Mouse (Mus musculus) liver, embryonic 14.5 days (tissue): ENCODE data around the gene Cd52. TPM values are rescaled to one million over a fixed set of nuclear protein-coding genes. Genes with fewer than 3 reads are reported as not detected.

Experiments used
- ATAC-seq: fragments of 200-750 bp; cut with Nextera tagmentation; 2 replicates; pipeline ENCODE4 v1.8.0; 2017; ENCODE audit warnings: moderate number of reproducible peaks, mild to moderate bottlenecking, moderate library complexity; ENCODE audit not compliant: insufficient read depth
- DNase-seq, 3 experiments: peaks; one replicate each; pipeline ENCODE4 v3.0.0-alpha.2; 2012 to 2013; ENCODE audit warnings: low read depth in 3 of 3, low spot score in 3 of 3
- H3K27ac ChIP-seq: fragments of 300-500 bp; sonication (generic); 2 replicates; pipeline ENCODE4 v1.5.1; 2014; ENCODE audit warnings: moderate library complexity, mild to moderate bottlenecking, control low read depth, inconsistent platforms
- H3K27me3 ChIP-seq: fragments of 300-500 bp; sonication (generic); 2 replicates; pipeline ENCODE4 v1.6.1; 2014; ENCODE audit warnings: mild to moderate bottlenecking, low read length, moderate library complexity; ENCODE audit not compliant: control insufficient read depth, insufficient read depth
- H3K36me3 ChIP-seq: fragments of 300-500 bp; sonication (generic); replicated peaks from 2 replicates; pipeline ENCODE4 v1.6.1; 2014; ENCODE audit warnings: low read depth; ENCODE audit not compliant: control insufficient read depth, insufficient read depth
- H3K4me1 ChIP-seq, 2 experiments: fragments of 200-500 bp in 1 of 2; fragments of 300-500 bp in 1 of 2; sonication (generic) in 1 of 2; replicated peaks; 2 replicates each; pipeline ENCODE4 v1.6.1; 2012 to 2014; ENCODE audit warnings: antibody characterized with exemption in 1 of 2, inconsistent platforms in 1 of 2, low read length in 1 of 2; ENCODE audit not compliant: control insufficient read depth in 2 of 2, insufficient read depth in 2 of 2
- H3K4me2 ChIP-seq: fragments of 300-500 bp; sonication (generic); 2 replicates; pipeline ENCODE4 v1.6.1; 2014; ENCODE audit warnings: low read depth, mild to moderate bottlenecking, control low read depth, moderate library complexity
- H3K4me3 ChIP-seq, 2 experiments: fragments of 200-500 bp in 1 of 2; fragments of 300-500 bp in 1 of 2; sonication (generic) in 1 of 2; 2 replicates each; pipeline ENCODE4 v1.5.1; 2012 to 2014; ENCODE audit warnings: low read depth in 2 of 2, low read length in 2 of 2, mild to moderate bottlenecking in 2 of 2, control low read depth in 1 of 2, inconsistent platforms in 1 of 2, moderate library complexity in 1 of 2; ENCODE audit not compliant: insufficient read depth in 1 of 2
- H3K9ac ChIP-seq: fragments of 300-500 bp; sonication (generic); replicated peaks from 2 replicates; pipeline ENCODE4 v1.6.1; 2014; ENCODE audit warnings: mild to moderate bottlenecking, control low read depth, moderate library complexity
- H3K9me3 ChIP-seq: fragments of 300-500 bp; sonication (generic); 2 replicates; pipeline ENCODE4 v1.6.1; 2016; ENCODE audit warnings: low read length, mixed read lengths; ENCODE audit not compliant: control insufficient read depth
- CTCF ChIP-seq: IDR thresholded peaks from 2 replicates; pipeline ENCODE4 v1.5.1; 2016; ENCODE audit warnings: antibody characterized with exemption, low read depth, control low read depth
- EP300 ChIP-seq: IDR thresholded peaks from 2 replicates; pipeline ENCODE4 v1.6.1; 2016; ENCODE audit warnings: antibody characterized with exemption, low read depth
- WGBS: fragments of 180-500 bp; shearing (Covaris S2); extraction: QIAGEN DNeasy Blood & Tissue Kit; methylation state at CpG from one replicate; pipeline ENCODE4 v1.1.7; 2014; ENCODE audit not compliant: insufficient replicate concordance; 5-methylcytosine and 5-hydroxymethylcytosine counted together
- polyA plus RNA-seq, 2 experiments: library from polyadenylated mRNA; depleted of rRNA in 1 of 2; stranded (reverse) in 1 of 2; unstranded in 1 of 2; fragments of >200 nt; fragmentation: Nextera tagmentation in 1 of 2; extraction: Ambion mirVana in 1 of 2; gene quantifications; 2 replicates each; pipeline versions ENCODE4 v1.2.1 to v1.2.3; 2012 to 2014

The Cd52 gene
- polyA plus RNA-seq, 2 experiments, result 17.1 to 36.7 TPM

DNA sequence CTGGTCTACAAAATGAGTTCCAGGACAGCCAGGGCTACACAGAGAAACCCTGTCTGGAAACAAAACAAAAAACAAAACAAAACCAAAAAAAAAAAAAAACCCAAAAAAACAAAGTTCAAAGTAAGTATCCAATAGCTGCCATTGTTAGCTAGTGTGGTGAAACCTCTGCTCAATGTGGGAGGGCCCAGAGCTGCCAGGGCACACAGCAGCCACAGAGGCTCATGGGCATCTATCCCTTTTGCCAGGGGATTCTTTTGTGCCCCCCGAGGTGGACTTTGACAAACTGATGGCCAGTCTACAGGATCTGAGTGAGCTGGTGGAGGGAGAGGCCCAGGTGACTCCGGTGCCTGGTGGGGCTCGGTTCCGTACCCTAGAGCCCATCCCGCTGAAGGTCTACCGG, 28.3 kb upstream of the Cd52 start:
- no peak overlapping the region for H3K9ac ChIP-seq
- DNase-seq, result no peak
- no peak for TF ChIP-seq EP300
- TF ChIP-seq CTCF, result no peak
- H3K4me2 ChIP-seq, result no peak overlapping the region
- H3K27me3 ChIP-seq, result no peaks in the 10 kb centered on the region
- H3K36me3 ChIP-seq, result no peaks in the 10 kb centered on the region
- peaks cover 0 to 17% of the 10 kb centered on the region in 2 experiments; a peak in 2 of 4 replicates for H3K4me1 ChIP-seq
- no peak overlapping the region for H3K4me3 ChIP-seq
- no peak for ATAC-seq
- no peak overlapping the region for H3K27ac ChIP-seq
- 83% methylated on average over 6 of the region's 6 CpGs for WGBS
- H3K9me3 ChIP-seq, result no peaks in the 10 kb centered on the region

DNA sequence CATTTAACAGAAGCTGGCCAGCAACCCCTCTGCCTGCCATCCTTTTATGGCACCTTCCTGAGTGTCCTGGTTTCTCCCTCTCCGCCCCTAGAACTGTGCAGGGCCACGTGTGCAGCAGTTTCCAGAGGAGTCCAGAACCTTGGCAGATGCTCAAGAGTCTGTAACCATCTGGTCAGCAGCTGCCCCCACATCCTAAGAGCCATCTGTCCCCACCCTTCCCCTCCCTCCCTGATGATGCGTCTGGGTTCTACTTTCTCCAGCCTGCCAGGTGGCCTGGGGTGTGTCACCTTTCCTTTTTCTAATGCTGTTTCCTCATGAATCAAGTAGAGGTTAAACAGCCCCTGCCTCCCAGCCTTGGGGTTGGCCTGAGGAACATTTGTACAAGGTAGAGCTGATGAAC, 27.4 kb upstream of the Cd52 start:
- H3K9ac ChIP-seq, result no peak overlapping the region
- H3K9me3 ChIP-seq, result no peaks in the 10 kb centered on the region
- DNase-seq (no peak), ATAC-seq (no peak)
- H3K27me3 ChIP-seq, result no peaks in the 10 kb centered on the region
- 48% methylated on average over 3 of the region's 3 CpGs for whole genome bisulfite sequencing
- peaks cover 0 to 15% of the 10 kb centered on the region in 2 experiments; a peak in 2 of 4 replicates for H3K4me1 ChIP-seq
- H3K36me3 ChIP-seq, result no peaks in the 10 kb centered on the region
- H3K4me2 ChIP-seq, result no peak overlapping the region
- H3K4me3 ChIP-seq, result no peak overlapping the region
- TF ChIP-seq CTCF (no peak), EP300 (no peak)
- H3K27ac ChIP-seq, result no peak overlapping the region

DNA sequence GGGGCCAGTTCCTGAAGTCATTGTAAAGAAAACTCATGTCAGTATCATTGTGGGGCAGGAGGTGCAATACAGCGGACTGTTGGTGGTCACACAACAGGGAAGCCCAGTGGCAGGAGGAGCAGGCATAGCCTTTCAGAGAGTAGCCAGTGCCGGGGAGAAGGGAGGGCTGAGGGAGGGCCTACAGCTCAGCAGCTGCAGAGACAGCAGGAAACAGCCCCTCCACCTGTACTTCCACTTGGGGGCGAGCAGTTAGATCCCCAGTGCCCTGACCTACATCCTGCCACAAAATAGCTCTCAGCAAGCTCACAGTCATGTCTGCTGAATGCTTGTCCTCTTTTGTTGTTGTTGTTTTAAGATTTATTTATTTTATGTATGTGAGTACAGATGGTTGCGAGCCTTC, 26.7 kb upstream of the Cd52 start:
- TF ChIP-seq CTCF (no peak), EP300 (no peak)
- no peak overlapping the region for H3K27ac ChIP-seq
- no peak overlapping the region for H3K4me3 ChIP-seq
- DNase-seq (no peak), ATAC-seq (no peak)
- H3K4me2 ChIP-seq, result no peak overlapping the region
- no peaks in the 10 kb centered on the region for H3K36me3 ChIP-seq
- H3K27me3 ChIP-seq, result no peaks in the 10 kb centered on the region
- H3K4me1 ChIP-seq, result peaks cover 0 to 19% of the 10 kb centered on the region in 2 experiments; a peak in 2 of 4 replicates
- WGBS, result 39% methylated on average over 4 of the region's 4 CpGs
- H3K9ac ChIP-seq, result no peak overlapping the region
- no peaks in the 10 kb centered on the region for H3K9me3 ChIP-seq

DNA sequence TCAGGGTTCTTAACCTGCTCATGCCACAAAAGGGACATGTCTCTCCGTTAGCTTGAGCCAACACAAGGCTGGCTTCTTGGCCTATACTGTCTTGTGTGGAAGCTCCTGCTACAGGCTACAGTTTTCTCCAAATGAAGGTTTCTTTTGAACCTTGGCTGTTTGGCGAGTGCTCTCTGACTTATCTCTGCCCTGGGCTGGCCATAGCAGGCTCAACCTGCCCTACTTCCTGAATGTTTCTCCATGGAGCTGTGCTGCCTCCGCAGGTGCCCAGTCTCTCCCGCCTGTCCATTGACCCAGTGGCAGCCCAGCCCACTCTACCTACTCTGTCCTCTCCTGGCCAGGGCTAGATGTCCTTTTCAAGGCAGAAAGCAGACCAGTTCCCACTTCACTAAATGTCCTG, 26.0 kb upstream of the Cd52 start:
- H3K27ac ChIP-seq, result no peak overlapping the region
- no peak overlapping the region for H3K4me2 ChIP-seq
- WGBS, result 44% methylated on average over 4 of the region's 4 CpGs

DNA sequence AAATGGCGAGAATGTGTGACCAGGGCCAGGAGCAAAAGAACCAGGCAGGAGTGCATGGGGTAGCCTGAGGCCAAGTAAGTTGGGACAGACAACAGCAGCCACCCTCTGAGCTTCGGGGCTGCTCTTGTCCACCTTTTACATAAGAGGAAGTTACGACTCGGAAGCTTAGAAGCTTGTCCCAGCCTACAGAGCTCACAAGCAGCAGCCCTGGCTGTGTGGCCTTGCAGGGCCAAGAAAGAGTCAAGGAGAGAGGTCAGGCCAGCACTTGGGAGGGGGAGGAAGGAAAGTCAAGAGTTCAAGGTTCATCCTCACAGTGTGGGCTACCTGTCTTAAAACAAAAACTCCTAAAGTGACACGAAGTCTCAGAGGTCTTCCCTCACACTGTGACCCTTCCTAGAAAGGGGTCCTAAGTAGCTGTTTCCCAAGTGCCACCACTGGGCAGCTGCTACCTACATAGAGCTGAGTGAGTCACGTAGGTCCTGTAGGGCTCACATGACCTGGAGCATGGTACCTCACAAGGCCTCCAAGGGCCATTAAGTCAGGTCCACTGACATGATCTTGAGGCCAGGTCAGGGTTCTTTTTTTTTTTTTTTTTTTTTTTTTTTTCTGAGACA, 25.4 kb upstream of the Cd52 start:
- WGBS, result 44% methylated on average over 6 of the region's 6 CpGs
- peaks cover 0 to 19% of the 10 kb centered on the region in 2 experiments; a peak in 2 of 4 replicates for H3K4me1 ChIP-seq
- H3K27me3 ChIP-seq, result no peaks in the 10 kb centered on the region
- H3K4me3 ChIP-seq, result no peak overlapping the region
- no peak for TF ChIP-seq EP300
- TF ChIP-seq CTCF, result no peak
- H3K4me2 ChIP-seq, result no peak overlapping the region
- H3K9me3 ChIP-seq, result no peaks in the 10 kb centered on the region
- no peaks in the 10 kb centered on the region for H3K36me3 ChIP-seq
- DNase-seq (no peak), ATAC-seq (no peak)
- H3K27ac ChIP-seq, result no peak overlapping the region
- H3K9ac ChIP-seq, result no peak overlapping the region

More for the DNA sequence above, 26.0 kb upstream of the Cd52 start:
- Histone ChIP-seq H3K4me1 (peaks cover 0 to 19% of the 10 kb centered on the region in 2 experiments; a peak in 2 of 4 replicates), H3K36me3 (no peaks in the 10 kb centered on the region), H3K27me3 (no peaks in the 10 kb centered on the region), H3K9me3 (no peaks in the 10 kb centered on the region), H3K9ac (no peak overlapping the region), H3K4me3 (no peak overlapping the region)
- DNase-seq, result no peak
- no peak for ATAC-seq
- TF ChIP-seq CTCF (no peak), EP300 (no peak)
